Mouse (Mus musculus) intestine, embryonic 14.5 days (tissue): ENCODE data around the gene Ap1s3. TPM values are rescaled to one million over a fixed set of nuclear protein-coding genes. Genes with fewer than 3 reads are reported as not detected.

Experiments used
- ATAC-seq: fragments of 200-750 bp; cut with Nextera tagmentation; replicated peaks from 2 replicates; pipeline ENCODE4 v1.8.0; 2017; ENCODE audit warnings: low read depth, moderate number of reproducible peaks, moderate TSS enrichment, moderate library complexity; ENCODE audit not compliant: low FRiP score, low TSS enrichment
- DNase-seq: peaks from one replicate; pipeline ENCODE4 v3.0.0-alpha.2; 2018; ENCODE audit warnings: low spot score
- H3K27ac ChIP-seq: fragments of 300-500 bp; sonication (generic); 2 replicates; pipeline ENCODE4 v1.5.1; 2014; ENCODE audit warnings: low read depth, mild to moderate bottlenecking, control low read depth
- H3K27me3 ChIP-seq: fragments of 300-500 bp; sonication (generic); replicated peaks from 2 replicates; pipeline ENCODE4 v1.6.1; 2014; ENCODE audit warnings: low read length, control low read depth; ENCODE audit not compliant: control insufficient read depth, insufficient read depth
- H3K36me3 ChIP-seq: fragments of 300-500 bp; sonication (generic); 2 replicates; pipeline ENCODE4 v1.6.1; 2014; ENCODE audit warnings: low read length, control low read depth; ENCODE audit not compliant: control insufficient read depth, insufficient read depth
- H3K4me1 ChIP-seq: fragments of 300-500 bp; sonication (generic); replicated peaks from 2 replicates; pipeline ENCODE4 v1.6.1; 2014; ENCODE audit warnings: low read length, control low read depth, mixed read lengths; ENCODE audit not compliant: control insufficient read depth, insufficient read depth
- H3K4me2 ChIP-seq: fragments of 300-500 bp; sonication (generic); 2 replicates; pipeline ENCODE4 v1.6.1; 2014; ENCODE audit warnings: low read length
- H3K4me3 ChIP-seq: fragments of 300-500 bp; sonication (generic); 2 replicates; pipeline ENCODE4 v1.5.1; 2014; ENCODE audit warnings: low read depth, low read length, control low read depth, mixed read lengths
- H3K9ac ChIP-seq: fragments of 300-500 bp; sonication (generic); 2 replicates; pipeline ENCODE4 v1.6.1; 2014; ENCODE audit warnings: mild to moderate bottlenecking, low read length
- H3K9me3 ChIP-seq: fragments of 300-500 bp; sonication (generic); 2 replicates; pipeline ENCODE4 v1.6.1; 2016; ENCODE audit warnings: low read length, control low read depth; ENCODE audit not compliant: control insufficient read depth
- WGBS: fragments of 180-500 bp; shearing (Covaris S2); extraction: QIAGEN DNeasy Blood & Tissue Kit; methylation state at CpG from one replicate; pipeline ENCODE4 v1.1.7; 2014; 5-methylcytosine and 5-hydroxymethylcytosine counted together
- polyA plus RNA-seq: library from polyadenylated mRNA; unstranded; fragments of >200 nt; fragmentation: Nextera tagmentation; extraction: Ambion mirVana; gene quantifications from 2 replicates; pipeline ENCODE4 v1.2.1, GENCODE M21; 2014

Gene Ap1s3
- polyA plus RNA-seq, 1 experiment from 2014 or later = 0.64 TPM

DNA sequence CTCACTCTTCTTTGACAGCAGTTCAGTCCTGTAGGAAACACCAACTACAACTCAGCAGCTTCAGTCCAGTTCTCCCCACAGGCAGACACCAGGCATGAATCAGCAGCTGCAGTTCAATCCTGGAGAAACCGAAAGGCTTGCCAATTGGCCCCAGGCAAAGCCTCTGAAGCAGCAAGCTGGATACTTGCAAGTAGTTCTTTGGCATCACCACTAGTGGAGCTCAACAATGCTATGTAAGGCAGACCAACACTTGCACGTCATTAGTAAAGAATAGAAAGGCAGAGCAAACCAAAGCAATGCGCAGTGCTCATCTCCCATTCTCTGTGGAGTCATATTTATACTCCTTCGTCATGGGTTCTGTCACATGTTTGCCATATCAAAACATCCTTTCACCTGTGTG is 99.9 kb downstream of the Ap1s3 start:
- no peaks in the 10 kb centered on the region for H3K27me3 ChIP-seq
- H3K36me3 ChIP-seq = no peaks in the 10 kb centered on the region
- H3K9me3 ChIP-seq = no peaks in the 10 kb centered on the region
- no peak overlapping the region for H3K9ac ChIP-seq
- H3K4me1 ChIP-seq = no peaks in the 10 kb centered on the region
- 79% methylated on average over 4 of the region's 4 CpGs for WGBS
- H3K4me2 ChIP-seq = no peak overlapping the region
- no peak overlapping the region for H3K27ac ChIP-seq
- H3K4me3 ChIP-seq = no peak overlapping the region
- DNase-seq = no peak
- ATAC-seq = no peak

DNA sequence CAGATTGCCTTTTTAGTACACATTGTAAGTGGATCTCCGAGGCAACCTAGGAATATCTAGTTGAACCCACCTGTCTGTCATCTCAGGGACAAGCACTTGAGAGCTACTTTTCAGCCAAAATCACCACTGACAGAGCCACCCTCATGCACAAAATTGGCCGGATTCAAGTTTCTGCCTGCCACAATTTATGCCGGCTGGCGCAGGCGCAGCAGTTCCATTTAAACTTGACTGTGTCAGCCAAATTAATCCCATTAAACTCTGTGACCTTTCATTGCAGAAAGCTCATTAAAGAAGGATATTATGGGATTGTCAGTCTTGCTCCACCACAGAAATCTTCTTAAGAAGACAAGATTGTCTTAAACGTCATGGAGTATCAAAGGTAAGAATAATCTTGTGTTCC is 100.6 kb downstream of the Ap1s3 start:
- Histone ChIP-seq H3K4me1 (no peaks in the 10 kb centered on the region), H3K4me2 (no peak overlapping the region), H3K9ac (no peak overlapping the region), H3K27me3 (no peaks in the 10 kb centered on the region), H3K27ac (no peak overlapping the region), H3K9me3 (no peaks in the 10 kb centered on the region), H3K36me3 (no peaks in the 10 kb centered on the region), H3K4me3 (no peak overlapping the region)
- DNase-seq (no peak), ATAC-seq (no peak)
- 84% methylated on average over 6 of the region's 6 CpGs for WGBS

DNA sequence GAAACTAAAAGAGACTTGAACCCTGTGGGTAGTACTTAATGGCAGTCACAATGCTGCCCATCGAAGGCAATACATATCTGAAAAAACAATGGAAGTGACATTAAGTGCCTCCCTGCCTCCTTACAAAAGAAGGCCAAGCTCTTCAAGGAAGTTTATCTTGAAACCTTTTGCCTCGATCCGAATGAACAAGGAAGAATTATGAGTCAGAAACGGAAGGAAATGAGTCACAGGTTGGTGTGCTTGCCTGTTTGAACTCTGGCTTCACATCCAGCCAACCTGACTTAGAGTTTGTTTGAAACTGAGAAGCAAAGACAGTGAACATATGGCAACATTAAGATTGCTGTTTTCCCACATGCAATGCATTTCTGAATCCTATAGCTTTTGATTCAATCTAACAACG is 110.6 kb downstream of the Ap1s3 start:
- ATAC-seq (no peak), DNase-seq (no peak)
- H3K9me3 ChIP-seq = no peaks in the 10 kb centered on the region
- no peaks in the 10 kb centered on the region for H3K36me3 ChIP-seq
- no peaks in the 10 kb centered on the region for H3K27me3 ChIP-seq
- no peak overlapping the region for H3K9ac ChIP-seq
- H3K4me1 ChIP-seq = no peaks in the 10 kb centered on the region
- no peak overlapping the region for H3K4me3 ChIP-seq
- H3K27ac ChIP-seq = no peak overlapping the region
- no peak overlapping the region for H3K4me2 ChIP-seq
- WGBS = 49% methylated on average over 5 of the region's 5 CpGs

Other genes with a start within 250 kb of the Ap1s3 start
- 5.2 and 7.0 TPM in 2 replicates for gene Scg2, start 231.9 kb downstream of the Ap1s3 start, polyA plus RNA-seq
- 51.1 and 52.9 TPM in 2 replicates for gene Mrpl44, start 104.0 kb upstream of the Ap1s3 start, polyA plus RNA-seq
- 36.8 and 39.4 TPM in 2 replicates for gene Wdfy1, start 104.2 kb upstream of the Ap1s3 start, polyA plus RNA-seq
- 112 and 136 TPM in 2 replicates for gene Serpine2, start 189.2 kb upstream of the Ap1s3 start, polyA plus RNA-seq